Mouse (Mus musculus) lung, postnatal 0 days (tissue): ENCODE results near the gene Cdk6.
"Not testable (repeated sequence)": the region's sequence is repeated elsewhere in the genome, so short reads cannot be mapped to it uniquely, and the experiment has no call there.

Source experiments
- CTCF ChIP-seq: IDR thresholded peaks from 2 replicates; pipeline ENCODE4 v1.5.1; 2016; ENCODE audit warnings: antibody characterized with exemption, mild to moderate bottlenecking
- EP300 ChIP-seq: IDR thresholded peaks from 2 replicates; pipeline ENCODE4 v1.6.1; 2016; ENCODE audit warnings: antibody characterized with exemption, mild to moderate bottlenecking, control low read depth

GRCm38 (mm10) chr5:3532048-3532447 lies 190.8 kb downstream of the Cdk6 start:
- TF ChIP-seq CTCF, EP300: not testable (repeated sequence)
